Mouse (Mus musculus): Measurements from ENCODE around the gene Susd2.

GRCm38 (mm10) chr10:75589129-75589528 is 54.7 kb downstream of the Susd2 start, which contains the start of gene Ggt5:
- TF ChIP-seq POLR2A (IDR thresholded peaks at IDR 0.05; ENCODE audit: borderline replicate concordance, extremely low read depth, low read depth, low read length) = 0 out of 2 replicates have a peak, but pooled peaks have one; percentile 9
- no peak for TF ChIP-seq CTCF (IDR thresholded peaks at IDR 0.05; ENCODE audit: insufficient read depth, low read length)
